Mouse (Mus musculus): ENCODE measurements around the gene Ythdc1. TPM values are rescaled to one million over a fixed set of nuclear protein-coding genes. Genes with fewer than 3 reads are reported as not detected.
"Not testable (repeated sequence)": the region's sequence is repeated elsewhere in the genome, so short reads cannot be mapped to it uniquely, and the experiment has no call there.

Gene Ythdc1
- polyA plus RNA-seq, 1 experiment from 2014 or later: 37.9 TPM

- not testable (repeated sequence) for H3K9me3 ChIP-seq; ATAC-seq (replicated peaks); H3K27me3 ChIP-seq (replicated peaks); H3K4me2 ChIP-seq; H3K4me1 ChIP-seq; H3K4me3 ChIP-seq; H3K27ac ChIP-seq; H3K9ac ChIP-seq
- H3K36me3 ChIP-seq (replicated peaks): peaks cover 13% of the 10 kb centered on the region; the same call in 1 of the 2 replicates
- WGBS: 95% methylated on average over 4 of the region's 4 CpGs
Measured at GRCm38 (mm10) chr5:86836378-86836777, 32.4 kb downstream of the Ythdc1 start.

GRCm38 (mm10) chr5:86838110-86838509 lies 34.1 kb downstream of the Ythdc1 start:
- H3K36me3 ChIP-seq (replicated peaks): peaks cover 10% of the 10 kb centered on the region; the same call in 1 of the 2 replicates
- no peaks in the 10 kb centered on the region for H3K9me3 ChIP-seq
- H3K9ac ChIP-seq: no peak overlapping the region
- no peaks in the 10 kb centered on the region for H3K27me3 ChIP-seq (replicated peaks)
- no peaks in the 10 kb centered on the region for H3K4me1 ChIP-seq
- no peak for ATAC-seq (replicated peaks)
- 87% methylated on average over 1 of the region's 1 CpGs for WGBS
- no peak overlapping the region for H3K4me2 ChIP-seq
- no peak overlapping the region for H3K4me3 ChIP-seq
- H3K27ac ChIP-seq: no peak overlapping the region

- WGBS: 80% methylated on average over 1 of the region's 1 CpGs
- Histone ChIP-seq H3K27me3 (replicated peaks) (no peaks in the 10 kb centered on the region), H3K9me3 (no peaks in the 10 kb centered on the region), H3K36me3 (replicated peaks) (peaks cover 10% of the 10 kb centered on the region; the same call in 1 of the 2 replicates), H3K4me2 (no peak overlapping the region), H3K4me3 (no peak overlapping the region), H3K4me1 (no peaks in the 10 kb centered on the region), H3K27ac (no peak overlapping the region), H3K9ac (no peak overlapping the region)
- ATAC-seq (replicated peaks): no peak
Measured at GRCm38 (mm10) chr5:86839472-86839871, 35.5 kb downstream of the Ythdc1 start.

- H3K27me3 ChIP-seq (replicated peaks): no peaks in the 10 kb centered on the region
- peaks cover 10% of the 10 kb centered on the region; the same call in 1 of the 2 replicates for H3K36me3 ChIP-seq (replicated peaks)
- ATAC-seq (replicated peaks): no peak
- no peak overlapping the region for H3K27ac ChIP-seq
- no peak overlapping the region for H3K4me2 ChIP-seq
- no peak overlapping the region for H3K9ac ChIP-seq
- no peaks in the 10 kb centered on the region for H3K4me1 ChIP-seq
- H3K9me3 ChIP-seq: no peaks in the 10 kb centered on the region
- H3K4me3 ChIP-seq: no peak overlapping the region
- 94% methylated on average over 2 of the region's 2 CpGs for WGBS
Measured at GRCm38 (mm10) chr5:86840207-86840606, 36.2 kb downstream of the Ythdc1 start.

- H3K36me3 ChIP-seq (replicated peaks); H3K27me3 ChIP-seq (replicated peaks); H3K27ac ChIP-seq; H3K9ac ChIP-seq; ATAC-seq (replicated peaks); H3K4me1 ChIP-seq; H3K4me2 ChIP-seq; H3K9me3 ChIP-seq; H3K4me3 ChIP-seq: not testable (repeated sequence)
Measured at GRCm38 (mm10) chr5:86841261-86841660, 37.2 kb downstream of the Ythdc1 start.

GRCm38 (mm10) chr5:86850104-86850503 lies 46.1 kb downstream of the Ythdc1 start:
- Histone ChIP-seq H3K4me2 (no peak overlapping the region), H3K9ac (no peak overlapping the region), H3K4me3 (no peak overlapping the region), H3K36me3 (replicated peaks) (no peaks in the 10 kb centered on the region), H3K27ac (no peak overlapping the region), H3K4me1 (no peaks in the 10 kb centered on the region), H3K27me3 (replicated peaks) (no peaks in the 10 kb centered on the region), H3K9me3 (no peaks in the 10 kb centered on the region)
- ATAC-seq (replicated peaks): peak; percentile 60; the same call in 1 of the 2 replicates

GRCm38 (mm10) chr5:86851658-86852057 lies 47.6 kb downstream of the Ythdc1 start:
- 49% methylated on average over 5 of the region's 5 CpGs for WGBS
- Histone ChIP-seq H3K27me3 (replicated peaks) (no peaks in the 10 kb centered on the region), H3K9me3 (no peaks in the 10 kb centered on the region), H3K4me2 (no peak overlapping the region), H3K36me3 (replicated peaks) (no peaks in the 10 kb centered on the region), H3K27ac (no peak overlapping the region), H3K4me3 (no peak overlapping the region), H3K4me1 (no peaks in the 10 kb centered on the region), H3K9ac (no peak overlapping the region)
- ATAC-seq (replicated peaks): no peak

GRCm38 (mm10) chr5:86856505-86856904 lies 52.5 kb downstream of the Ythdc1 start:
- H3K4me3 ChIP-seq; H3K27ac ChIP-seq; H3K4me1 ChIP-seq; H3K9ac ChIP-seq; H3K27me3 ChIP-seq (replicated peaks); H3K9me3 ChIP-seq; H3K4me2 ChIP-seq; ATAC-seq (replicated peaks); H3K36me3 ChIP-seq (replicated peaks): not testable (repeated sequence)
- WGBS: 81% methylated on average over 13 of the region's 13 CpGs

- Histone ChIP-seq H3K4me1 (no peaks in the 10 kb centered on the region), H3K36me3 (replicated peaks) (no peaks in the 10 kb centered on the region), H3K9ac (no peak overlapping the region), H3K27ac (no peak overlapping the region), H3K4me3 (no peak overlapping the region), H3K27me3 (replicated peaks) (no peaks in the 10 kb centered on the region), H3K9me3 (no peaks in the 10 kb centered on the region), H3K4me2 (no peak overlapping the region)
- 3% methylated on average over 1 of the region's 1 CpGs for WGBS
- no peak for ATAC-seq (replicated peaks)
Measured at GRCm38 (mm10) chr5:86857682-86858081, 53.7 kb downstream of the Ythdc1 start.

GRCm38 (mm10) chr5:86858336-86858735 lies 54.3 kb downstream of the Ythdc1 start:
- H3K9me3 ChIP-seq: no peaks in the 10 kb centered on the region
- 54% methylated on average over 3 of the region's 3 CpGs for WGBS

GRCm38 (mm10) chr5:86871877-86872276 lies 67.9 kb downstream of the Ythdc1 start:
- H3K27me3 ChIP-seq (replicated peaks): no peaks in the 10 kb centered on the region
- WGBS: 58% methylated on average over 1 of the region's 1 CpGs
- no peak overlapping the region for H3K4me3 ChIP-seq
- ATAC-seq (replicated peaks): no peak
- H3K36me3 ChIP-seq (replicated peaks): no peaks in the 10 kb centered on the region
- no peak overlapping the region for H3K9ac ChIP-seq
- H3K4me2 ChIP-seq: no peak overlapping the region
- no peaks in the 10 kb centered on the region for H3K9me3 ChIP-seq
- H3K27ac ChIP-seq: no peak overlapping the region
- no peaks in the 10 kb centered on the region for H3K4me1 ChIP-seq

More at GRCm38 (mm10) chr5:86858336-86858735, 54.3 kb downstream of the Ythdc1 start:
- H3K4me2 ChIP-seq: no peak overlapping the region
- no peak for ATAC-seq (replicated peaks)
- H3K4me1 ChIP-seq: no peaks in the 10 kb centered on the region
- no peak overlapping the region for H3K27ac ChIP-seq
- no peak overlapping the region for H3K9ac ChIP-seq
- no peaks in the 10 kb centered on the region for H3K36me3 ChIP-seq (replicated peaks)
- no peaks in the 10 kb centered on the region for H3K27me3 ChIP-seq (replicated peaks)
- H3K4me3 ChIP-seq: no peak overlapping the region
